Mouse (Mus musculus) brain, embryonic 14.5 days (tissue): Measurements from ENCODE around the gene Gid4.

ENCODE experiments used
- CTCF ChIP-seq: fragments of 200-500 bp; IDR thresholded peaks from 2 replicates; pipeline ENCODE4 v1.5.1; 2012; ENCODE audit warnings: inconsistent platforms, mild to moderate bottlenecking, moderate library complexity, borderline replicate concordance; ENCODE audit not compliant: insufficient read depth, insufficient read length; ENCODE audit errors: extremely low read depth
- POLR2A ChIP-seq: fragments of 200-500 bp; IDR thresholded peaks from 2 replicates; pipeline ENCODE4 v1.6.1; 2012; ENCODE audit warnings: mild to moderate bottlenecking, inconsistent platforms, borderline replicate concordance; ENCODE audit not compliant: poor library complexity, insufficient read depth, insufficient read length, severe bottlenecking; ENCODE audit errors: extremely low read depth

DNA sequence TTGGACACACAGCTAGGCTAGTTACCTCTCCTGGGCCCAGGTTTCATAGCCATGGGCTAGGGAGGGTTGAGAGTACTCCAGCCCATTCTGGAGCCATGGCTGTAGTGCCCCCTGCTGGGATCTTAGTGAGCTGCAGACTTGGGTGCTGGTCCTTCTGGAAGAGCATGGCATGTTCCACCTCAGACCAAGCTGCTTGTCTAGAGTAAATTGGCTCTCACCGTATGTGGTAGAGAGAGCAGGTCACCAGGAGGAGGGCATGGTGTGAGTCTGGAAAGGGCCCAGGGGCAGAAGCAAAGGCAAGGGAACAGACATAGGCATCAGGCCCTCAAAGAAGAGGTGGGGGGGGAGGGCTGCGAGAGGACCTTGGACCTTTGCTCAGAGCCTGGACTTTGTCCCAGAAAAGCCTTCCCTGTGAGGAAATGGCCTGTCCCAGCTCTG lies 49.0 kb downstream of the Gid4 start:
- TF ChIP-seq CTCF (peak; percentile 58), POLR2A (no peak)
